8 mouse cellular contexts compared by ENCODE assay signal in genomic region chr2:75682978-75683709, GRCm38 (mm10). TPM values are rescaled to one million over a fixed set of nuclear protein-coding genes. Genes with fewer than 3 reads are reported as not detected.
A peak's percentile ranks its signal among the peaks of the same experiment; 100 is the strongest.
DNase-seq lines count a peak whose midpoint lies in the region; ATAC-seq and TF ChIP-seq lines count a peak whose summit lies in the region.
"Had no signal": no experiment of that assay in that cellular context is flagged by ENCODE, and none has a peak within 500 bp of the region (broad histone marks: within the 10 kb centered on the region; RNA-seq: fewer than 3 reads in every experiment).

No protein-coding gene starts in this region.

- peaks cover 13 to 40% of the 10 kb centered on the region in 2 experiments for H3K36me3 ChIP-seq in CH12.LX (replicated peaks in 1 of 2; ENCODE audit: control insufficient read depth in 1 of 2, insufficient read depth in 1 of 2, low read length in 1 of 2)
- peaks cover 13% of the 10 kb centered on the region; the same call in 1 of the 2 replicates for H3K36me3 ChIP-seq in lung, embryonic 14.5 days (ENCODE audit: insufficient read depth)
- no peaks in the 10 kb centered on the region for H3K36me3 ChIP-seq in stomach, embryonic 15.5 days
- no peaks in the 10 kb centered on the region for H3K36me3 ChIP-seq in midbrain, embryonic 15.5 days (replicated peaks)
- H3K36me3 ChIP-seq: midbrain, embryonic 12.5 days had no signal

- no peaks in the 10 kb centered on the region for H3K9me3 ChIP-seq in CH12.LX (replicated peaks; ENCODE audit: low read length)
- H3K9me3 ChIP-seq in lung, embryonic 14.5 days (ENCODE audit: low read depth, low read length): no peaks in the 10 kb centered on the region
- H3K9me3 ChIP-seq in stomach, embryonic 15.5 days: no peaks in the 10 kb centered on the region
- H3K9me3 ChIP-seq in midbrain, embryonic 15.5 days: no peaks in the 10 kb centered on the region
- H3K9me3 ChIP-seq: midbrain, embryonic 12.5 days had no signal

- no peak for TF ChIP-seq CTCF in CH12.LX (conservative IDR thresholded peaks at IDR 0.05 in 1 of 2, IDR thresholded peaks at IDR 0.05 in 1 of 2; ENCODE audit: low read depth in 2 of 2, low read length in 2 of 2)
- no peak for TF ChIP-seq CTCF in lung, embryonic 14.5 days (IDR thresholded peaks at IDR 0.05; ENCODE audit: low read depth)

- TF ChIP-seq POLR2A in CH12.LX (IDR thresholded peaks at IDR 0.05; ENCODE audit: low read depth, low read length): peak; percentile 58

- TF ChIP-seq EP300 in CH12.LX (IDR thresholded peaks at IDR 0.05; ENCODE audit: low read length): peak; percentile 85

- ATAC-seq in lung, embryonic 14.5 days (ENCODE audit: insufficient read depth): peak; percentile 29; the same call in 1 of the 2 replicates
- no peak; the same call in 1 of the 2 replicates for ATAC-seq in stomach, embryonic 15.5 days (ENCODE audit: insufficient read depth, low FRiP score, low read depth)
- no peak for ATAC-seq in midbrain, embryonic 15.5 days (replicated peaks)

- WGBS in lung, embryonic 14.5 days: 44% methylated on average over 15 of the region's 15 CpGs
- 47% methylated on average over 15 of the region's 15 CpGs for WGBS in stomach, embryonic 15.5 days
- WGBS in midbrain, embryonic 15.5 days: 76% methylated on average over 15 of the region's 15 CpGs

- peaks cover 62% of the 10 kb centered on the region for H3K79me2 ChIP-seq in CH12.LX (replicated peaks; ENCODE audit: control insufficient read depth, extremely low read depth, insufficient read depth, poor library complexity, severe bottlenecking)

- no peaks in the 10 kb centered on the region for H3K27me3 ChIP-seq in CH12.LX (replicated peaks)
- no peaks in the 10 kb centered on the region for H3K27me3 ChIP-seq in lung, embryonic 14.5 days (ENCODE audit: insufficient read depth, low read length)
- H3K27me3 ChIP-seq in stomach, embryonic 15.5 days (replicated peaks): no peaks in the 10 kb centered on the region
- no peaks in the 10 kb centered on the region for H3K27me3 ChIP-seq in midbrain, embryonic 15.5 days (replicated peaks)
- H3K27me3 ChIP-seq: midbrain, embryonic 12.5 days had no signal

- peak overlapping the region; percentile 72 for H3K4me2 ChIP-seq in CH12.LX (ENCODE audit: insufficient read depth, low read depth, poor library complexity, severe bottlenecking)
- peak overlapping the region; percentile 33; the same call in 1 of the 2 replicates for H3K4me2 ChIP-seq in lung, embryonic 14.5 days
- H3K4me2 ChIP-seq in stomach, embryonic 15.5 days: peak overlapping the region; percentile 23; the same call in 1 of the 2 replicates
- no peak overlapping the region for H3K4me2 ChIP-seq in midbrain, embryonic 15.5 days
- H3K4me2 ChIP-seq: midbrain, embryonic 12.5 days had no signal

- dilution Hi-C loops in CH12.LX (cut with MboI; ENCODE audit: extremely low pct_ligation_motif_present, extremely low pct_unique_long_range_greater_than_20kb, low sequenced_read_pairs): no loop called here

- H3K4me1 ChIP-seq in CH12.LX (ENCODE audit: control insufficient read depth in 1 of 2, insufficient read depth in 2 of 2): peaks cover 22 to 81% of the 10 kb centered on the region in 2 experiments; a peak in 3 of 4 replicates
- peaks cover 8% of the 10 kb centered on the region; the same call in 1 of the 2 replicates for H3K4me1 ChIP-seq in lung, embryonic 14.5 days (ENCODE audit: insufficient read depth)
- H3K4me1 ChIP-seq in stomach, embryonic 15.5 days: peaks cover 21% of the 10 kb centered on the region
- no peaks in the 10 kb centered on the region for H3K4me1 ChIP-seq in midbrain, embryonic 15.5 days
- H3K4me1 ChIP-seq: midbrain, embryonic 12.5 days had no signal

- in situ Hi-C loops in CH12.LX (cut with MboI; ENCODE audit: low pct_ligation_motif_present, low pct_unique_long_range_greater_than_20kb, low sequenced_read_pairs): loop anchor here (10.0 kb wide), 1 partner anchor 92 kb away; no protein-coding TSS in a partner anchor

- DNase-seq in CH12.LX (ENCODE audit: extremely low read depth) (peak; percentile 96), ZHBTc4 (ENCODE audit: low read depth, low spot score) (peak; percentile 97)
- peak; percentile 84 to 90 for DNase-seq in heart, adult 18-20 months
- DNase-seq in kidney, adult 18-20 months: peak; percentile 76
- DNase-seq in lung, embryonic 14.5 days: peak; percentile 67

- peak; percentile 10 for TF ChIP-seq RAD21 in CH12.LX (IDR thresholded peaks at IDR 0.05; ENCODE audit: low read depth, low read length)

- peak overlapping the region; percentile 1 to 42 (median 15) for H3K4me3 ChIP-seq in CH12.LX (replicated peaks in 1 of 3; ENCODE audit: low read depth in 2 of 3, low read length in 2 of 3, poor library complexity in 1 of 3)
- no peak overlapping the region for H3K4me3 ChIP-seq in lung, embryonic 14.5 days (ENCODE audit: low read depth, low read length)
- no peak overlapping the region for H3K4me3 ChIP-seq in stomach, embryonic 15.5 days (replicated peaks)
- no peak overlapping the region for H3K4me3 ChIP-seq in midbrain, embryonic 15.5 days
- H3K4me3 ChIP-seq: midbrain, embryonic 12.5 days had no signal

- H3K9ac ChIP-seq in CH12.LX (ENCODE audit: insufficient read depth, low read depth): peak overlapping the region; percentile 28; the same call in 1 of the 2 replicates
- peak overlapping the region; percentile 29 for H3K9ac ChIP-seq in lung, embryonic 14.5 days
- H3K9ac ChIP-seq in stomach, embryonic 15.5 days: no peak overlapping the region
- no peak overlapping the region for H3K9ac ChIP-seq in midbrain, embryonic 15.5 days
- H3K9ac ChIP-seq: midbrain, embryonic 12.5 days had no signal

- H3K27ac ChIP-seq in CH12.LX (ENCODE audit: insufficient read depth, low read depth): peak overlapping the region; percentile 91
- peak overlapping the region; percentile 82 for H3K27ac ChIP-seq in lung, embryonic 14.5 days (ENCODE audit: low read depth)
- H3K27ac ChIP-seq in stomach, embryonic 15.5 days: peak overlapping the region; percentile 74
- no peak overlapping the region for H3K27ac ChIP-seq in midbrain, embryonic 15.5 days
- H3K27ac ChIP-seq: midbrain, embryonic 12.5 days had no signal

TF ChIP-seq in CH12.LX, 34 proteins besides CTCF, POLR2A, EP300 and RAD21 (continues in another document):
- peak; percentile 19; the same call in 1 of the 2 replicates for TF ChIP-seq HCFC1 (IDR thresholded peaks at IDR 0.05; ENCODE audit: low read depth, low read length)
- peak; percentile 54 for TF ChIP-seq MXI1 (IDR thresholded peaks at IDR 0.05; ENCODE audit: low read depth, low read length)
- no peak for TF ChIP-seq ZC3H11A (IDR thresholded peaks at IDR 0.05; ENCODE audit: low read depth, low read length)
- peak; percentile 79 for TF ChIP-seq TCF12 (IDR thresholded peaks at IDR 0.05; ENCODE audit: low read depth, low read length)
- no peak for TF ChIP-seq PAX5 (IDR thresholded peaks at IDR 0.05; ENCODE audit: low read length)
- no peak for TF ChIP-seq TBP (conservative IDR thresholded peaks at IDR 0.05; ENCODE audit: low read depth, low read length)
- 0 out of 2 replicates have a peak, but pooled peaks have one; percentile 47 for TF ChIP-seq MAZ (IDR thresholded peaks at IDR 0.05; ENCODE audit: low read depth, low read length)
- TF ChIP-seq CHD1 (IDR thresholded peaks at IDR 0.05; ENCODE audit: low read depth, low read length): no peak
- TF ChIP-seq ZMIZ1 (IDR thresholded peaks at IDR 0.05; ENCODE audit: low read depth, low read length): 0 out of 2 replicates have a peak, but pooled peaks have one; percentile 47
- peak; percentile 65 for TF ChIP-seq USF1 (IDR thresholded peaks at IDR 0.05; ENCODE audit: low read depth, low read length)
- 0 out of 2 replicates have a peak, but pooled peaks have one; percentile 37 for TF ChIP-seq USF2 (conservative IDR thresholded peaks at IDR 0.05; ENCODE audit: low read depth, low read length)
- peak; percentile 100 for TF ChIP-seq BHLHE40 (IDR thresholded peaks at IDR 0.05; ENCODE audit: low read depth, low read length)
- 0 out of 2 replicates have a peak, but pooled peaks have one; percentile 49 for TF ChIP-seq UBTF (IDR thresholded peaks at IDR 0.05; ENCODE audit: low read depth, low read length)
- TF ChIP-seq IRF4 (IDR thresholded peaks at IDR 0.05; ENCODE audit: low read depth, low read length): peak; percentile 85
- no peak for TF ChIP-seq GABPA (IDR thresholded peaks at IDR 0.05; ENCODE audit: insufficient replicate concordance, low read depth, low read length)
- TF ChIP-seq JUN (IDR thresholded peaks at IDR 0.05; ENCODE audit: insufficient read depth, low read depth, low read length): peak; percentile 35; the same call in 1 of the 2 replicates
- 0 out of 2 replicates have a peak, but pooled peaks have one; percentile 38 for TF ChIP-seq NRF1 (IDR thresholded peaks at IDR 0.05; ENCODE audit: low read depth, low read length)
- TF ChIP-seq E2F4 (IDR thresholded peaks at IDR 0.05; ENCODE audit: insufficient replicate concordance, low read depth, low read length): no peak
- TF ChIP-seq NELFE (IDR thresholded peaks at IDR 0.05; ENCODE audit: low read depth, low read length): peak; percentile 51; the same call in 1 of the 2 replicates
- peak; percentile 95 for TF ChIP-seq ETS1 (conservative IDR thresholded peaks at IDR 0.05; ENCODE audit: low read depth, low read length)
- TF ChIP-seq RCOR1 (conservative IDR thresholded peaks at IDR 0.05; ENCODE audit: low read depth, low read length): peak; percentile 63; the same call in 1 of the 2 replicates
- TF ChIP-seq MAFK (IDR thresholded peaks at IDR 0.05; ENCODE audit: insufficient replicate concordance, low read length): peak; percentile 87
- peak; percentile 26; the same call in 1 of the 2 replicates for TF ChIP-seq ZNF384 (IDR thresholded peaks at IDR 0.05; ENCODE audit: low read depth, low read length)

RNA-seq across cellular contexts. Expression of gene Nfe2l2, which starts 21.3 kb away (rescaled TPM):
- 11.6 and 13.9 TPM in 2 replicates for total RNA-seq in CH12.LX (2012; rRNA removed)
- total RNA-seq in CH12.LX (2014; rRNA removed): 21.7 and 23.3 TPM in 2 replicates
- polyA plus RNA-seq in CH12.LX (2012; ENCODE audit: insufficient read length, low read depth): 32.6 and 35.5 TPM in 2 replicates
- 10 to 100 TPM; 58.8 to 61.7 TPM for total RNA-seq in heart, adult 18-20 months (2021)
- polyA plus RNA-seq in lung, embryonic 14.5 days (2014; fragmentation: Nextera tagmentation; extraction: Ambion mirVana): 73.9 and 84.5 TPM in 2 replicates
- polyA plus RNA-seq in stomach, embryonic 15.5 days (2015; fragmentation: Nextera tagmentation; extraction: Ambion mirVana): 93.9 and 97.4 TPM in 2 replicates
- 11.5 and 12.3 TPM in 2 replicates for polyA plus RNA-seq in midbrain, embryonic 15.5 days (2015; fragmentation: Nextera tagmentation; extraction: Ambion mirVana)

RNA-seq across cellular contexts. Expression of gene Hnrnpa3, which starts 24.1 kb away (rescaled TPM):
- total RNA-seq in CH12.LX (2012; rRNA removed) (83.1 and 105 TPM in 2 replicates), CH12.LX (2014; rRNA removed) (229 and 278 TPM in 2 replicates)
- polyA plus RNA-seq in CH12.LX (2012; ENCODE audit: insufficient read length, low read depth): 373 and 540 TPM in 2 replicates
- 100 to 1,000 TPM; 157 to 174 TPM for total RNA-seq in heart, adult 18-20 months (2021)
- polyA plus RNA-seq in lung, embryonic 14.5 days (2014; fragmentation: Nextera tagmentation; extraction: Ambion mirVana): 302 and 305 TPM in 2 replicates
- 241 and 344 TPM in 2 replicates for polyA plus RNA-seq in stomach, embryonic 15.5 days (2015; fragmentation: Nextera tagmentation; extraction: Ambion mirVana)
- polyA plus RNA-seq in midbrain, embryonic 15.5 days (2015; fragmentation: Nextera tagmentation; extraction: Ambion mirVana): 179 and 194 TPM in 2 replicates

Comparison
In these comparisons a context has a peak if more than half of its experiments do, and no peak if none do; other contexts are left out.
1. H3K4me3 ChIP-seq: peak in CH12.LX (3 of 3); none in lung, embryonic 14.5 days (single experiment), stomach, embryonic 15.5 days (single experiment) and midbrain, embryonic 15.5 days (single experiment).
2. H3K9ac ChIP-seq: peak in CH12.LX (single experiment) and lung, embryonic 14.5 days (single experiment); none in stomach, embryonic 15.5 days (single experiment) and midbrain, embryonic 15.5 days (single experiment).
3. Peak in every context shown above with its lines, with median percentiles within 50 percentile points of each other: DNase-seq.